Mouse (Mus musculus) heart, embryonic 16.5 days (tissue): Measurements from ENCODE around the gene Abcc12. TPM values are rescaled to one million over a fixed set of nuclear protein-coding genes. Genes with fewer than 3 reads are reported as not detected.

Experiments used
- ATAC-seq: fragments of 200-750 bp; cut with Nextera tagmentation; replicated peaks from 2 replicates; pipeline ENCODE4 v1.8.0; 2017; ENCODE audit warnings: moderate number of reproducible peaks; ENCODE audit not compliant: insufficient read depth, low FRiP score; ENCODE audit errors: extremely low read depth
- H3K27ac ChIP-seq: fragments of 300-500 bp; sonication (generic); 2 replicates; pipeline ENCODE4 v1.5.1; 2014; ENCODE audit warnings: mild to moderate bottlenecking, low read length, control low read depth, moderate library complexity
- H3K27me3 ChIP-seq: fragments of 300-500 bp; sonication (generic); 2 replicates; pipeline ENCODE4 v1.6.1; 2014; ENCODE audit warnings: low read length, mixed read lengths; ENCODE audit not compliant: control insufficient read depth, insufficient read depth
- H3K36me3 ChIP-seq: fragments of 300-500 bp; sonication (generic); 2 replicates; pipeline ENCODE4 v1.6.1; 2014; ENCODE audit not compliant: control insufficient read depth, insufficient read depth
- H3K4me1 ChIP-seq: fragments of 300-500 bp; sonication (generic); 2 replicates; pipeline ENCODE4 v1.6.1; 2014; ENCODE audit warnings: low read length, mixed read lengths; ENCODE audit not compliant: control insufficient read depth, insufficient read depth
- H3K4me2 ChIP-seq: fragments of 300-500 bp; sonication (generic); 2 replicates; pipeline ENCODE4 v1.6.1; 2014; ENCODE audit warnings: low read depth, mild to moderate bottlenecking, control low read depth, low read length
- H3K4me3 ChIP-seq: fragments of 300-500 bp; sonication (generic); 2 replicates; pipeline ENCODE4 v1.5.1; 2014; ENCODE audit warnings: mild to moderate bottlenecking, control low read depth, low read length
- H3K9ac ChIP-seq: fragments of 300-500 bp; sonication (generic); 2 replicates; pipeline ENCODE4 v1.6.1; 2014; ENCODE audit warnings: low read length, control low read depth
- H3K9me3 ChIP-seq: fragments of 300-500 bp; sonication (generic); replicated peaks from 2 replicates; pipeline ENCODE4 v1.6.1; 2016; ENCODE audit warnings: low read length; ENCODE audit not compliant: control insufficient read depth
- WGBS: fragments of 180-500 bp; shearing (Covaris S2); extraction: QIAGEN DNeasy Blood & Tissue Kit; methylation state at CpG from one replicate; pipeline ENCODE4 v1.1.7; 2014; 5-methylcytosine and 5-hydroxymethylcytosine counted together
- polyA plus RNA-seq: library from polyadenylated mRNA; unstranded; fragments of >200 nt; fragmentation: Nextera tagmentation; extraction: Ambion mirVana; gene quantifications from 2 replicates; pipeline ENCODE4 v1.2.1, GENCODE M21; 2015

Abcc12 gene
- polyA plus RNA-seq, 1 experiment from 2014 or later: 0.08 TPM

DNA sequence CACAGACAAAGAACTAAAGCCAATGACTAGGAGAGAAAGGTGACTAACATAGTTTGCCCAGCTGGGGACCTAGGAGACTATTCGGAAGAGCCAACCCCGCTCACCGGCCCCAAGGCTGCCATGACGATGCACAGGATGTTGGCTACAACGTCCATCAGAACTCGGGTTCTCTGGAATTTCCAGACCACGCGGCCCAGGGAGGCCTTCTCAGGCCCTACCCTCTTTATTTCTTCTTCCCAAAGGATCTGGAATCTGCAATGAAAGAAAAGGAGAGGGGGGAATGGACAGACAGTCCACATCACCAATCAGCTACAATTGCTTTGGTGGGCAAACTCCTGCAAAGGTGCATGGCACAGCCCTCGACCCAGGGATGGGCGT lies 19.8 kb downstream of the Abcc12 start:
- Histone ChIP-seq H3K4me2 (no peak overlapping the region), H3K36me3 (no peaks in the 10 kb centered on the region), H3K27me3 (no peaks in the 10 kb centered on the region), H3K27ac (no peak overlapping the region), H3K4me3 (no peak overlapping the region), H3K9ac (no peak overlapping the region), H3K4me1 (no peaks in the 10 kb centered on the region; the same call in 1 of the 2 replicates), H3K9me3 (no peaks in the 10 kb centered on the region)
- ATAC-seq: no peak
- 87% methylated on average over 10 of the region's 10 CpGs for whole genome bisulfite sequencing

DNA sequence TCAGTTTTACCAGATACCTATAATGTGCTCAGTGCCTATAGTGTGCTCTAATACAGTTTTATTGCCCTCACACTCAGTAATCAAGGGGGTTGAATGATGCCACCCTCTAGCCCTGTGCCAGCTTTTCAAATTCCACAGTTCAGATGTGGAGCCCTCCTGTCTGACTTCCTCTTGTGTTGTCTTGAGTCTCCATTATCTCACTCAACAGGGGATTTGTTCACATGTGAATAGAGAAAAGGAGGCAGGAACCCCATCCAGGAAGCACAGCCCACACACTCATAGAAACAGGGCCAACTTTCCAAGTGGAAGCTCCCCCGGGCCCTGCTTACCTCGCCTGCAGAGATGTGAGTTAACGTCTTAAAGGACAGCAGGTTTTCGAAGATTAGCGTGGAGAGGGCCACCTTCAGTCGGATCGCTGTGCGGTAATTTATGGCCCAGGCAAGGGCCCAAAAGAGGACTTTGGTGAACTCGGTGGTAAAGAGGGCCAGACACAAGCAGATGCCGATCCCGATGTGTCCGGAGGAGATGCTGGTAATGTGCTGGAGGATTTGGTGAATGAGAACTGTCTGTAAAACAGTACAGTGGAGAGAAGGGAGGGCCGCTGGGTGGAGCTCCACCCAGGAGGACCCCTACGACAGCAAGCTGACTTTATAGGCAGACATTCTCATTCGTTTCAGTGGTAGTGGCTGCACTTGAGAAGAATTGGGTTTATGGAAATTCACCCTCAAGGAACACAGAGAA lies 20.4 kb downstream of the Abcc12 start:
- Histone ChIP-seq H3K4me1 (no peaks in the 10 kb centered on the region; the same call in 1 of the 2 replicates), H3K4me3 (no peak overlapping the region), H3K36me3 (no peaks in the 10 kb centered on the region), H3K27ac (no peak overlapping the region), H3K4me2 (no peak overlapping the region), H3K9me3 (no peaks in the 10 kb centered on the region), H3K9ac (no peak overlapping the region), H3K27me3 (no peaks in the 10 kb centered on the region)
- WGBS: 72% methylated on average over 15 of the region's 15 CpGs
- no peak for ATAC-seq

GRCm38 (mm10) chr8:86557186-86558045 lies 23.1 kb downstream of the Abcc12 start:
- WGBS: 78% methylated on average over 15 of the region's 15 CpGs
- H3K27me3 ChIP-seq: no peaks in the 10 kb centered on the region
- H3K4me1 ChIP-seq: no peaks in the 10 kb centered on the region; the same call in 1 of the 2 replicates
- H3K9me3 ChIP-seq: no peaks in the 10 kb centered on the region
- no peak overlapping the region for H3K9ac ChIP-seq
- no peaks in the 10 kb centered on the region for H3K36me3 ChIP-seq
- H3K27ac ChIP-seq: no peak overlapping the region
- ATAC-seq: no peak
- no peak overlapping the region for H3K4me2 ChIP-seq
- no peak overlapping the region for H3K4me3 ChIP-seq

GRCm38 (mm10) chr8:86555564-86555963 lies 24.9 kb downstream of the Abcc12 start:
- H3K9ac ChIP-seq: no peak overlapping the region
- H3K36me3 ChIP-seq: no peaks in the 10 kb centered on the region
- H3K9me3 ChIP-seq: no peaks in the 10 kb centered on the region
- no peak for ATAC-seq
- no peak overlapping the region for H3K27ac ChIP-seq
- 62% methylated on average over 2 of the region's 2 CpGs for WGBS
- no peak overlapping the region for H3K4me3 ChIP-seq
- H3K27me3 ChIP-seq: no peaks in the 10 kb centered on the region
- no peak overlapping the region for H3K4me2 ChIP-seq
- no peaks in the 10 kb centered on the region for H3K4me1 ChIP-seq

DNA sequence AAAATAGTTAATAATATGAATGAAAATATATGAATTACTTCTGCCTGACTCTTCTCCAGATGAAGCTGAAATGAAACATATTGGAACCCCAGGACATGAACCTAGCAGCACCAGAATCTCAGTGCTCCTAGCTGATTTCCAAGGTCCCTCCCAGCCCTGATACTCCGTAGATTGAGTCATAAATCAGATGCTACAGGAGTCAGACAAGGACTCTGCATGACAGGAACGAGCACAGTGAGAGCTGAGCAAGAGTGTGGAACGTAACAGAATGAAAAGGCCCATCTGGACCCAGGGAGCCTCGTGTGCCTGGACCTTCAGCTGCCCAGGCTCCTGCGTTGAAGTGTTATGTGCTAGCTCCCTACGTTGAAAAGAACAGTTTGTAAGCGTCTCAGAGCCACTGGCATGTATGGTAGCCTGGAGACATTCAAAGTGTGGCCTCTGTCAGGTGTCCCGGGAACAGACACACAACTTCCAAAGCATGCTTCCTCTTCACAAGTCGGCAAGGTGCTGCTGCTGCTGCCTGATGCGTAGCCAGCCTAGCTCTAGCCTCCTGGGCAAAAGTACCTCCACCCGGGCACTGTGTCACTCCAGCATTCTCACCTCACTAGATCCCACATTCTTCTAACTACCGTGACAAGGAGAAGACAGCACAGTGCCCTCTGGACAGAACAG lies 26.1 kb downstream of the Abcc12 start:
- no peak overlapping the region for H3K9ac ChIP-seq
- H3K27ac ChIP-seq: no peak overlapping the region
- WGBS: 79% methylated on average over 12 of the region's 12 CpGs
- H3K4me3 ChIP-seq: no peak overlapping the region
- no peaks in the 10 kb centered on the region for H3K4me1 ChIP-seq
- no peaks in the 10 kb centered on the region for H3K27me3 ChIP-seq
- H3K36me3 ChIP-seq: no peaks in the 10 kb centered on the region
- no peak overlapping the region for H3K4me2 ChIP-seq
- H3K9me3 ChIP-seq: no peaks in the 10 kb centered on the region
- ATAC-seq: no peak

GRCm38 (mm10) chr8:86550516-86550915 lies 30.0 kb downstream of the Abcc12 start:
- no peak overlapping the region for H3K9ac ChIP-seq
- no peaks in the 10 kb centered on the region for H3K36me3 ChIP-seq
- H3K4me2 ChIP-seq: no peak overlapping the region
- no peak overlapping the region for H3K4me3 ChIP-seq
- H3K9me3 ChIP-seq: no peaks in the 10 kb centered on the region
- no peak overlapping the region for H3K27ac ChIP-seq
- H3K4me1 ChIP-seq: no peaks in the 10 kb centered on the region
- no peak for ATAC-seq
- 86% methylated on average over 10 of the region's 10 CpGs for WGBS
- no peaks in the 10 kb centered on the region for H3K27me3 ChIP-seq

- H3K9ac ChIP-seq: no peak overlapping the region
- H3K4me2 ChIP-seq: no peak overlapping the region
- WGBS: 82% methylated on average over 1 of the region's 1 CpGs
- H3K27me3 ChIP-seq: no peaks in the 10 kb centered on the region
- H3K9me3 ChIP-seq: no peaks in the 10 kb centered on the region
- H3K4me3 ChIP-seq: no peak overlapping the region
- no peak overlapping the region for H3K27ac ChIP-seq
- no peak for ATAC-seq
- no peaks in the 10 kb centered on the region for H3K36me3 ChIP-seq
- no peaks in the 10 kb centered on the region for H3K4me1 ChIP-seq
Observed at GRCm38 (mm10) chr8:86546001-86546400, 34.5 kb downstream of the Abcc12 start.

DNA sequence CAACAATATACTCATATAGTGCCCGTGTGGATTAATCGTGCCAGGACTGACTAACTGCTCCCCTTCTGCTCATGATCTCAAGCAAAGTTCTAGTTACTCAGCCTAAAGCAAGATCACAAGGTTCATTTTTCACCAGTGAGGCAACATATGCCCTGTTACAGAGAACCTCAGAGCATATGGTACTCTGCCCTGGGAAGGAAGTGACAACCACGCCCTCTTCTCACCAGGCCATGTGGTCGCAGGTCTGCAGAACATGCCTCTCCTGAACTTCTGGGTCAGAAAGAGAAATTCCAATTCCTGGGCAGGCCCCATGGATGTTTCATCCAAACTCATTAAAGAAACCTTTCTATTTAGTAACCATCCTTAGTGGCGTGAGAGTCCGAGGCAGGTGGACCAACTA lies 39.6 kb downstream of the Abcc12 start:
- Histone ChIP-seq H3K9ac (no peak overlapping the region), H3K9me3 (no peaks in the 10 kb centered on the region), H3K27me3 (no peaks in the 10 kb centered on the region), H3K4me3 (no peak overlapping the region), H3K36me3 (no peaks in the 10 kb centered on the region), H3K4me2 (no peak overlapping the region), H3K4me1 (no peaks in the 10 kb centered on the region), H3K27ac (no peak overlapping the region)
- WGBS: 83% methylated on average over 6 of the region's 6 CpGs
- ATAC-seq: no peak

DNA sequence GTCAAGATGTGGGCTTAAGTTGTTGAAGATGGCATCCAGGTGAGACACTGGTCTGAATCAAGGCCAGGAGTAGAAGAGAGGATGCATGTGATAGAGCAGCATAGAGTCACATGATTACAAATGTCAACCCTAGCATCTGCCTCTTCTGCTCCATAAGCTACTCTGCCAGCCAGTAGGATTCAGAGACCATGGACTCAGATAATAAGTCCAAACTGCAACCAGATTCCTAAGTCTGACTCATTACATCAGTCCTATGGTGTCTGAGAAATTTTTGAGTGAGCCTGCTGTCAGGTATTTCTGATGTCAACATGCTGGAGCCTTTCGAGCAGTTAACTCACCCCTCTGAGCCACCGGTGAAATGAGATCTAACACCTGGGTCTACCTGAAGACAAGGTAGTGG lies 40.1 kb downstream of the Abcc12 start:
- no peak overlapping the region for H3K9ac ChIP-seq
- H3K9me3 ChIP-seq: no peaks in the 10 kb centered on the region
- no peak overlapping the region for H3K27ac ChIP-seq
- WGBS: 85% methylated on average over 2 of the region's 2 CpGs
- ATAC-seq: no peak
- no peaks in the 10 kb centered on the region for H3K36me3 ChIP-seq
- no peak overlapping the region for H3K4me3 ChIP-seq
- H3K4me2 ChIP-seq: no peak overlapping the region
- no peaks in the 10 kb centered on the region for H3K4me1 ChIP-seq
- H3K27me3 ChIP-seq: no peaks in the 10 kb centered on the region
